Mouse (Mus musculus): Measurements from ENCODE around the gene Nav2. TPM values are rescaled to one million over a fixed set of nuclear protein-coding genes. Genes with fewer than 3 reads are reported as not detected.

Gene Nav2
- polyA plus RNA-seq, 1 experiment from 2014 or later, result 2.2 TPM

- WGBS (ENCODE audit: insufficient replicate concordance), result 75% methylated on average over 4 of the region's 4 CpGs
- Histone ChIP-seq H3K27me3 (no peaks in the 10 kb centered on the region), H3K36me3 (replicated peaks) (peaks cover 80% of the 10 kb centered on the region), H3K4me2 (no peak overlapping the region), H3K27ac (replicated peaks) (no peak overlapping the region), H3K4me3 (replicated peaks) (no peak overlapping the region), H3K4me1 (replicated peaks) (peaks cover 31% of the 10 kb centered on the region), H3K9ac (no peak overlapping the region), H3K9me3 (replicated peaks) (no peaks in the 10 kb centered on the region)
- no peak for ATAC-seq (ENCODE audit: insufficient read depth)
These were observed 32.0 kb upstream of the Nav2 start for GRCm38 (mm10) chr7:48876526-48876925.

GRCm38 (mm10) chr7:48877786-48878390 lies 30.6 kb upstream of the Nav2 start:
- Histone ChIP-seq H3K27ac (replicated peaks) (no peak overlapping the region), H3K36me3 (replicated peaks) (peaks cover 67% of the 10 kb centered on the region)

GRCm38 (mm10) chr7:48879574-48879973 lies 28.9 kb upstream of the Nav2 start:
- H3K9me3 ChIP-seq (replicated peaks), result no peaks in the 10 kb centered on the region
- no peak for ATAC-seq (ENCODE audit: insufficient read depth)
- H3K27ac ChIP-seq (replicated peaks), result peak overlapping the region; percentile 16; the same call in 1 of the 2 replicates
- WGBS (ENCODE audit: insufficient replicate concordance), result 33% methylated on average over 3 of the region's 3 CpGs
- H3K4me3 ChIP-seq (replicated peaks), result peak overlapping the region; percentile 74
- peaks cover 20% of the 10 kb centered on the region for H3K27me3 ChIP-seq
- peak overlapping the region; percentile 54 for H3K9ac ChIP-seq
- peaks cover 50% of the 10 kb centered on the region for H3K36me3 ChIP-seq (replicated peaks)
- peaks cover 50% of the 10 kb centered on the region for H3K4me1 ChIP-seq (replicated peaks)
- peak overlapping the region; percentile 92 for H3K4me2 ChIP-seq

More at GRCm38 (mm10) chr7:48877786-48878390, 30.6 kb upstream of the Nav2 start:
- Histone ChIP-seq H3K4me1 (replicated peaks) (peaks cover 39% of the 10 kb centered on the region), H3K9ac (no peak overlapping the region), H3K27me3 (peaks cover 5% of the 10 kb centered on the region; the same call in 1 of the 2 replicates), H3K9me3 (replicated peaks) (no peaks in the 10 kb centered on the region), H3K4me3 (replicated peaks) (peak overlapping the region; percentile 74), H3K4me2 (peak overlapping the region; percentile 92)
- no peak for ATAC-seq (ENCODE audit: insufficient read depth)
- 81% methylated on average over 15 of the region's 15 CpGs for WGBS (ENCODE audit: insufficient replicate concordance)

- peak overlapping the region; percentile 95 for H3K27ac ChIP-seq (replicated peaks)
- ATAC-seq (ENCODE audit: insufficient read depth), result peak; percentile 91
- H3K9ac ChIP-seq, result peak overlapping the region; percentile 98
- H3K36me3 ChIP-seq (replicated peaks), result peaks cover 37% of the 10 kb centered on the region
- H3K27me3 ChIP-seq, result peaks cover 28% of the 10 kb centered on the region
- H3K4me3 ChIP-seq (replicated peaks), result peak overlapping the region; percentile 74
- under 1% methylated on average over 77 of the region's 77 CpGs for WGBS (ENCODE audit: insufficient replicate concordance)
- peak overlapping the region; percentile 92 for H3K4me2 ChIP-seq
- peaks cover 50% of the 10 kb centered on the region for H3K4me1 ChIP-seq (replicated peaks)
- no peaks in the 10 kb centered on the region for H3K9me3 ChIP-seq (replicated peaks)
These were observed 27.7 kb upstream of the Nav2 start for GRCm38 (mm10) chr7:48880591-48881481.

GRCm38 (mm10) chr7:48881486-48881885 lies 27.0 kb upstream of the Nav2 start, which contains the start of gene E2f8:
TSS of gene E2f8 (minus strand) at chr7:48881596.
- WGBS (ENCODE audit: insufficient replicate concordance), result under 1% methylated on average over 38 of the region's 41 CpGs
- ATAC-seq (ENCODE audit: insufficient read depth), result peak; percentile 77
- H3K9me3 ChIP-seq (replicated peaks), result no peaks in the 10 kb centered on the region
- H3K9ac ChIP-seq, result peak within 1 kb of the TSS; percentile 98
- H3K4me2 ChIP-seq, result peak within 1 kb of the TSS; percentile 92
- peak within 1 kb of the TSS; percentile 95 for H3K27ac ChIP-seq (replicated peaks)
- peaks cover 31% of the 10 kb centered on the region for H3K36me3 ChIP-seq (replicated peaks)
- H3K27me3 ChIP-seq, result peaks cover 29% of the 10 kb centered on the region
- peak within 1 kb of the TSS; percentile 74 for H3K4me3 ChIP-seq (replicated peaks)
- peaks cover 50% of the 10 kb centered on the region for H3K4me1 ChIP-seq (replicated peaks)

- Histone ChIP-seq H3K36me3 (replicated peaks) (peaks cover 25% of the 10 kb centered on the region), H3K4me2 (peak overlapping the region; percentile 92), H3K9ac (peak overlapping the region; percentile 73), H3K4me3 (replicated peaks) (peak overlapping the region; percentile 74), H3K27ac (replicated peaks) (peak overlapping the region; percentile 95), H3K4me1 (replicated peaks) (peaks cover 45% of the 10 kb centered on the region), H3K9me3 (replicated peaks) (no peaks in the 10 kb centered on the region), H3K27me3 (peaks cover 35% of the 10 kb centered on the region)
- WGBS (ENCODE audit: insufficient replicate concordance), result under 1% methylated on average over 28 of the region's 28 CpGs
- ATAC-seq (ENCODE audit: insufficient read depth), result no peak
These were observed 26.4 kb upstream of the Nav2 start for GRCm38 (mm10) chr7:48881971-48882609.

GRCm38 (mm10) chr7:48883525-48884265 lies 24.8 kb upstream of the Nav2 start:
- 75% methylated on average over 4 of the region's 4 CpGs for WGBS (ENCODE audit: insufficient replicate concordance)
- ATAC-seq (ENCODE audit: insufficient read depth), result no peak
- H3K4me2 ChIP-seq, result no peak overlapping the region
- peaks cover 46% of the 10 kb centered on the region for H3K27me3 ChIP-seq
- no peak overlapping the region for H3K27ac ChIP-seq (replicated peaks)
- no peak overlapping the region for H3K4me3 ChIP-seq (replicated peaks)
- H3K36me3 ChIP-seq (replicated peaks), result peaks cover 9% of the 10 kb centered on the region
- no peaks in the 10 kb centered on the region for H3K9me3 ChIP-seq (replicated peaks)
- H3K9ac ChIP-seq, result no peak overlapping the region
- H3K4me1 ChIP-seq (replicated peaks), result peaks cover 34% of the 10 kb centered on the region

- Histone ChIP-seq H3K9me3 (replicated peaks) (no peaks in the 10 kb centered on the region), H3K9ac (no peak overlapping the region), H3K36me3 (replicated peaks) (0 out of 2 replicates have a peak, but pooled peaks cover 5% of the 10 kb centered on the region), H3K4me2 (no peak overlapping the region), H3K27ac (replicated peaks) (no peak overlapping the region), H3K4me1 (replicated peaks) (peaks cover 29% of the 10 kb centered on the region), H3K27me3 (peaks cover 48% of the 10 kb centered on the region), H3K4me3 (replicated peaks) (no peak overlapping the region)
- ATAC-seq (ENCODE audit: insufficient read depth), result no peak
- 54% methylated on average over 5 of the region's 5 CpGs for WGBS (ENCODE audit: insufficient replicate concordance)
These were observed 24.3 kb upstream of the Nav2 start for GRCm38 (mm10) chr7:48884266-48884611.

GRCm38 (mm10) chr7:48887973-48888372 lies 20.5 kb upstream of the Nav2 start:
- H3K27ac ChIP-seq (replicated peaks), result no peak overlapping the region
- no peaks in the 10 kb centered on the region for H3K36me3 ChIP-seq (replicated peaks)
- no peak for ATAC-seq (ENCODE audit: insufficient read depth)
- H3K4me2 ChIP-seq, result no peak overlapping the region
- no peak overlapping the region for H3K9ac ChIP-seq
- H3K4me1 ChIP-seq (replicated peaks), result peaks cover 15% of the 10 kb centered on the region
- no peaks in the 10 kb centered on the region for H3K9me3 ChIP-seq (replicated peaks)
- 31% methylated on average over 8 of the region's 8 CpGs for WGBS (ENCODE audit: insufficient replicate concordance)
- H3K4me3 ChIP-seq (replicated peaks), result no peak overlapping the region
- peaks cover 43% of the 10 kb centered on the region for H3K27me3 ChIP-seq

GRCm38 (mm10) chr7:48888751-48889150 lies 19.8 kb upstream of the Nav2 start:
- H3K36me3 ChIP-seq (replicated peaks), result no peaks in the 10 kb centered on the region
- no peak overlapping the region for H3K9ac ChIP-seq
- peaks cover 12% of the 10 kb centered on the region; the same call in 1 of the 2 replicates for H3K4me1 ChIP-seq (replicated peaks)
- no peaks in the 10 kb centered on the region for H3K9me3 ChIP-seq (replicated peaks)
- 43% methylated on average over 2 of the region's 2 CpGs for WGBS (ENCODE audit: insufficient replicate concordance)
- no peak overlapping the region for H3K4me3 ChIP-seq (replicated peaks)
- H3K27me3 ChIP-seq, result peaks cover 35% of the 10 kb centered on the region
- no peak overlapping the region for H3K27ac ChIP-seq (replicated peaks)
- no peak overlapping the region for H3K4me2 ChIP-seq
- peak; percentile 12; the same call in 1 of the 2 replicates for ATAC-seq (ENCODE audit: insufficient read depth)
